Mouse (Mus musculus) heart, postnatal 0 days (tissue): ENCODE data around the gene Ccdc174.

Experiments
- CTCF ChIP-seq: IDR thresholded peaks from 2 replicates; pipeline ENCODE4 v1.5.1; 2016; ENCODE audit warnings: antibody characterized with exemption, control low read depth, low read depth
- EP300 ChIP-seq: IDR thresholded peaks from 2 replicates; pipeline ENCODE4 v1.6.1; 2016; ENCODE audit warnings: antibody characterized with exemption, low read depth

DNA sequence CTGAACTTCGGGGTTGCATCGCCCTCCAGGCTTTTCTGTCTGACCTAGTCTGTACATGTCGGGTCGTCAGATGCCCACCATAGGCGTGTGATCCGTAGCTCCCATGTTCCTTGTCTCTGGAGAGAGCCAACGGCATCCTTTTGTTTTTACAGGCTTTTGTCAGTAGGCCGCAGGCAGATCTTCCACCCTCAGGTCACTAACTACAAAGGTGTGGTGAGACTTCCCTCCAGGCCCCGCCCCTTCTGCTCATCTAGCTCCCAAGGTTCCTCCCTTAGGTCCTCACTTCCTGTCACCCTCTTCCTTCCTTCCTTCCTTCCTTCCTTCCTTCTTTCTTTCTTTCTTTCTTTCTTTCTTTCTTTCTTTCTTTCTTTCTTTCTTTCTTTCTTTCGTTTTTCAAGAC, 36.2 kb downstream of the Ccdc174 start:
- TF ChIP-seq CTCF (no peak), EP300 (no peak)
